Mouse (Mus musculus): ENCODE data around the gene Gp5.

The Gp5 gene

DNA sequence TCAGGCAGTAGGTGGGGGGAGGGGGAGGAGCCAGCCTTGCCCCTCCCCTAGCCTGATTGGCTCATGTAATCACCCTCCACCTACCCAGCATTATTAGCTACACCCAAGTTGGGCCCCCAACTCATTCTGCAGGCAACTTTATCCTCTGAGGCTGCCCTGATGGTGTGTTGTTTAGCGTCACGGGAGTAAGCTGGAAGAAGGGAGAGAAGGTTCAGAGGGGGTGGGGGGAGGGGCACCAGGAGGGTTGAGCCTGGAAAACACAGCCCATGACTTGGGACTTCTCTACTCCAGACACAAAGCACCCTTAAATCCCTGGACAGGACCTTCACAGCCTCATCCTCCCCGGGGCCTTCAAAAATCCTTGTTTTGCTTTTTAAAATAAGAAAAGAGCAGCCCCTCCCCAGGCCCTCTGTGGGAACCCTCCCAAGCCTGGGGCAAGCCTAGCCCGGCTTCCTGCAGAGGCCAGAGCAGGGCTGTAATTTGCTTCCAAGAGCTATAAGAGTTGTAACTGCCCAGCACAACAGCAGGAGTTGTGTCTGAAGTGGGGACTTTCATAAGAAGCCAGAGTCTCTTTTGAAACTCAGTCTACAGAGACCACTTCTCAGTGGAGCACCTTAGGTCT lies 29.8 kb downstream of the Gp5 start:
- DNase-seq (ENCODE audit: low spot score in 2 of 2) = no peak

DNA sequence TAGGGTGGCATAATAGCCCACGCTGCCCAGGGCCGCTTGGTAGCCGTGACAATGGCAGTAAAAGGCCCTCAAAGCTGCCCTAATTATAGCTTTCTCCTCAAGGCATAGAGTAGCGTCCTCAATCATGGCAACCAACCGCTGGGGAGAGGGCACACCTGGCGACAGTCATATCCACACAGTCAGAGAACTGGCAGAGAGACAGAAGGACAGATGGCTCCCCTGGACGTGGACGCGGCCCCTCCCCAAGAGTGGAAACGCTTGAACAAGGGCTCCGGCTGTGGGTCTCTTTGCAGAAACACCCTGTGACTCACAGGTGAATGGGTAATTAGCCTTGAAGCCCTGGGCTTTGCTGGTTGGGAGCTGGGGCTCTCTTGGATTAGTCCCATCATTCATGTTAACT lies 32.2 kb downstream of the Gp5 start:
- DNase-seq (ENCODE audit: low spot score in 2 of 2) = no peak

DNA sequence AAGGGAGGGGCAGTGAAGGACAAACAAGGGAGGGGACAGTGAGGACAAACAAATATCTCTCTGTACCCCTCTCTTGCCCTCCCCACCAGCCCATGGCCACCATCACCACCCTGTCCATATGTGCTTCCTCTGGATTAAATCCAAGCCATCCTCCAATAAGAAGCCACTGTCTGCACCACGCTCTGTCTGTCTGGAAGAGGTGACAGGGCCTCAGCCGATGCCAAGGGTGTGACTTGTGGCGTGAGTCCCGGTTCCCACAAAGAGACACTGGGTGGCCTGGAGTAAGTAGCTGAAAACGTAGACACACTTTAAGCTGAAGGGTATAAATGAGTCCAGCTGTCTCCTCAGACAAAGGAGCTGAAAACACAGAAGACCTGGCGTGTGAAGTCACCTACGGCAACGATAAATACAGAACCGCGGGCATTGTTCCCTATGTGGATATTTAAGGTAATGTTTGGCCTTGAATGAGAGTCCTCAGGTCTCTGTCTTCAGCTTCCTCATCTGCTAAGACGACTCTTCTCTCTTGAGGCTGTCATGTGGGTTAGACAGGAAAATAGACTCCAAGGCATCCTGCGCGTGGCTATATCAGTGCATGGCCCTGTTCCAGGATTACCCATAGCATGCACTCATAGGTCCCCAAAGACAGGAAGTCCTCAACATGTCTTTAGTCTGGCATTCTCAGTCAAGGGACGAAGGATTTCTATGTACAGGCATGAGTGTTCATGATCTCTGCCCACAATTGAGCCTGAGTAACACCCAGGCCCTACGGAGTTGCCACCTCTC lies 34.8 kb downstream of the Gp5 start:
- no peak for DNase-seq (ENCODE audit: low spot score in 2 of 2)

DNA sequence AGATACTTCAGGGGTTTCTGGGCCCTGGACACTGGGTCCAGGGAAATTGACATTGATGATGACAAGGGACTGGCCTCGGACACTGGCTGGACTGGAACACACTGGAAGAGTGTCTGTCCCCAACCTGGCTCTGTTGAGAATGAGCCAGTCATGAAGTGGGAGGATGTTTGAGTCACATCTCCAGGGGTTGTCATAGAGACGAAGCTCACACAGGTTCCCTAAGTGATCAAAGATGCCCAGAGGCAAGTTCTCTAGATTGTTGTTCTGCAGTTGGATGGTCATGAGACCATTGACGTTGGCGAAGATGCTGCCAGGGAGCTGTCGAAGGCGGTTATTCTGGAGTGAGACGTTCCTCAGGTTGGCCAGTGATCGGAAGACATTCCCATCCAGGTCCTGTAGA lies 37.5 kb downstream of the Gp5 start:
- no peak for DNase-seq (ENCODE audit: low spot score in 2 of 2)

DNA sequence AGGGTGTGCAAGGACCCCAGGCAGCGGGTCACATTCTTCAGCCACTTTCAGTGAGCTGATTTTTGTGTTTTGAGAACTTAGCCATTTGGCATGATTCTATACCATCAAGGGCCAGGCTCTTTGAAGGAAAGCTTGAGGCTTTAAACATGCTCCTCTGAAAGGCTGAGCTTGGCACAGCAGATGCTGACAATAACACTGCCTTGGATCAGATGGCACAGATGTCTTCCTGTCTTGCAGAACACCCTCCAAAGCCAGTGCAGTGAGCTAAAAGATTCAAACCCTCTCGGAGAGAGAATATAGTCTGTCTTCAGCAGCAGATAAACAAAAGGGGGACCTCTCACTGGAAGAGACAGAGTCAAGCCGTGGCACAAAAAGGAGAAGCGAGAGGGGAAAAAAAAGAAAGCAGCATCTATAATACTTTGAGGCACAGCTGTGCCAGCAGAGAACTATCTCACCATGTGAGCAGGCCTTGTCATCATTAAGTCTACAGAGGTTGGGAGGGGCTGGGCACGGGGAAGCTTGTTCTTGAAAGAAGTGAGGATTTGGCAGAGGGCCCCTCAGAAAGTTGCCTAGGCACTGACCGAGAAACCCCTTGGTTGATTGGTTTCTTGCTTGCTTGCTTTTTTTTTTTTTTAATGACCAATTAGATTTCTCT lies 38.5 kb downstream of the Gp5 start:
- peak in 1 of 2 experiments; percentile 35 for DNase-seq (ENCODE audit: low spot score in 2 of 2)

DNA sequence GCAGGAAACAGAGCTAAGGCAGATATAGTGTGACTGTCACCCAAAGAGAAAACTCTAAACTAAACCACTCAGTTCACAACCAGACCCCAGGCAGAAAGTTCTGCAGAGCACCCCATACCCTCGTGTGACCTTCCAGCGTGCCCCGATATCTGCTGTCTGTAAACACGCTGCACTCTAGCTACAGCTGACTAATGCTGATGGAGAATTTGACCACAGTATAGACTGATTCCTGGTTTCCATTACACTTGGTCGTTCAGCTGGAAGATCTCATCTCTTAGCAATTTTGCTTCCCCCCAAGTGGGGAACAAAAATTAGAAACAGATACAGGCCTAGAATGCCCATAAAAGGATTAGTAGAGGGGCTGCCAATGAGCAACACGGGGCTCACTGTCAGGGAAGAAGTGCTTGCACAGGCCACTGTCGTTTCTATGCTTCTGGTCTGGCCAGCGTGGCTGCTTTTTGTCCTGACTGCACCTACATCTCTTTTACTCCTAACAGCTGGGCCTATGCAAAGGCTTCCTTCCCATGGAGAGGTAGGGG lies 39.3 kb downstream of the Gp5 start:
- DNase-seq (ENCODE audit: low spot score in 2 of 2) = no peak

DNA sequence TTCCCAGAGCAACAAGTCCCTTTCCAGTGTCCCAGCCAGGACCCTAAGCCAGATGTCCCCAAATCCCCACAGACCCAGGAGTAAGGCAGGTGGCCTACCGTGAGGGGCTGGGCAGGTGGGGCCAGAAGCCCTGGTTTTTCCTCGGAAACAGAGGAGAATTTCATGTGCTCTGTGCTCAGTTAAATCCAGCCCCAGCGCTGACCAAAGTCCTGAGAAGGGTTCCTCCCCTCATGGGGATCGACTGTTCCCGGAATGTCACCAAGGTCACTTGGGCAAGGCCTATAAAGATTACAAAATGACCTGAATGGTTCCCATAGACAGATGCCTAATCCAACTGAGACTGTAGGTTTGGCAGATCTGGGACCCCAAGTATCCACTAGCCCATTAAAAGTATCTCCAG lies 43.2 kb downstream of the Gp5 start, which contains the start of gene Cpn2:
TSS of gene Cpn2 (minus strand) at position 141 of the 400 bp plus-strand sequence.
- no peak for DNase-seq (ENCODE audit: low spot score in 2 of 2)

DNA sequence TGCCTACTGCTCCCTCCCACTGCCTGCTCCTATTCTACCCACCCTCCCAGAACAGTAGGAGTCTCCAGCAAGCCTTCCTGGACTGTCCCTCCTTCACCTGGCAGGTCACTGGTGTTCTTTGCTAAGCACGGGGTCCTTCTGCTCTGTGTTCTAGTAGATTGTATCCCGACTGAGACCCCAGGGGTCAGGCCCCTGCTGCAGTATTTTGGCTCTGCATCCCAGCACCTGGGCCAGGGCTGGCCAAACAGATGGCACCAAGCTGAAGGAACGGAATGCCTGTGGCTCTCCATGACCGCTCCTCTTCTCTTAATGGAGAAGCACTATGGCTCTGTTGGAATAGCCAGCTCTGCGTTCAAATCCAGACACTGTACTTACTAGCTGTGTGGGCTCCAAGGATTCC lies 44.0 kb downstream of the Gp5 start:
- DNase-seq (ENCODE audit: low spot score in 2 of 2) = no peak

DNA sequence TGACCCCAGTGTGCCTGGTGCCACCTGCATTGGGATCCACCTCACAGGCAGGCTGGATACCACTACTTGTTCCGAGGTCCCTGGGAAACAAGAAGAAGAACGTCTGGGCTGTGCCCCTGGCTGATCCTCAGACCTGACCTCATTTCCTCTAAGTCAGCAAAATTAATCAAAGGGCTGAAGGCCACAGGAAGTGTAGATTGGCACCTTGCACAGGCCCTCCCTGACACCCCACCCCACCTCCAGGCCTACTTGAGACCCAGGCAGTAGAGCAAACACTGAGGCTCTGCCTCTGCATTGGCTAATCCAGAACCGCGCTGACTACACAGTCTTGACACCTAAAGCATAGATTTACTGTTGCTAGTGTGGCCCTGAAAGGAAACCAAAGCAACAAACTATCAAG lies 45.0 kb downstream of the Gp5 start:
- DNase-seq (ENCODE audit: low spot score in 2 of 2) = no peak

DNA sequence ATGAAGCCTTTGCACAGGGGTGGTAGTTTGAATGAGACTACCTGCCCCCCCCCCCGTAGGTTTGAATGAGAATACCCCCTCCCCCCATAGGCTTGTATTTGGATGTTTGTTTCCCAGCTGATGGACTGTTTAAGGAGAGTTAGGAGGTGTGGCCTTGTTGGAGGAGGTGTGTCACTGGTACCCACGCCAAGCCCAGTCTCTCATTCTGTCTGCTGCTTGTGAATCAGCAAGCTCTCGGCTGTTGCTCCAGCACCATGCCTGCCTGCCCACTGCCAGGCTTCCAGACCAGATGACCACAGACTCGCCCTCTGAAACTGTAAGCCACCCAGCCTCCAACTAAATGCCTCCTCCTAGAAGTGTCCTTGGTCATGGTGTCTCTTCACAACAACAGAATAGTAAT lies 47.4 kb downstream of the Gp5 start:
- no peak for DNase-seq (ENCODE audit: low spot score in 2 of 2)

DNA sequence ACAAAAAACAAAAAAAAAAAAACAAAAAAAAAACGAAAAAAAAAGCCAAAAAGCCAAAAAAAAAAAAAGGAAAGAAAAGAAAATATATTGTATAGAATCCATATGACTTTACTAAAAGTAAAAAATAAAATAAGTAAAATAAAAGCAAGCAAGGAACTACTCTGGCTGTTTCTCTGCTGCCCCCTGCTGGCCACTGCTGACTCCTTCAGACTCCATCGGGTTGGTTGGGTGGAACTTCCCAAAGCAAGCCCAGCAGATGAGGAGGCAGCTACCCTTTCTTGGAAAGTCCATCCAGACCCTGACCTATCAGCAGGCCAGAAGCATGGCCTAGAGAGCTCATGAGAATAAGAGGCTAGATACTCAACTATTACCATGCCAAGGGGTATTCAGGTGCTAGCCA lies 47.9 kb downstream of the Gp5 start:
- DNase-seq (ENCODE audit: low spot score in 2 of 2) = peak; percentile 35 to 82

DNA sequence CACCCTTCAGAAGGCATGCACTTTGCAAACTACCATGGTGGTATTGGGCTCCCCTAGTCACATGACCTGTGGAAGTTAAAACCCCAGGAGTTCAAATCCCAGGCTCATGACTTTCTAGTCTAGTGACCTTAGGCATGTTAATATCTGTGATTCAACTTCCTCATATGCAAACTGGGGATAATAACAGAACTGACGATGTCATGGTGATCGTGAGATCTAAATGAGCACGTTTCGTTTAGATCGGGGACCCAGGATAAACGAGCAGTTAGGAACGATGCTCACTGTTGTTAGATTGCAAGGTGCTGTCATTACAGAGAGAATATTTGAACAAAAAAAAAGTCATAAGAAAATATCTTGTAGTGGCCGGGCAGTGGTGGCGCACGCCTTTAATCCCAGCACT lies 48.4 kb downstream of the Gp5 start:
- DNase-seq (ENCODE audit: low spot score in 2 of 2) = no peak

DNA sequence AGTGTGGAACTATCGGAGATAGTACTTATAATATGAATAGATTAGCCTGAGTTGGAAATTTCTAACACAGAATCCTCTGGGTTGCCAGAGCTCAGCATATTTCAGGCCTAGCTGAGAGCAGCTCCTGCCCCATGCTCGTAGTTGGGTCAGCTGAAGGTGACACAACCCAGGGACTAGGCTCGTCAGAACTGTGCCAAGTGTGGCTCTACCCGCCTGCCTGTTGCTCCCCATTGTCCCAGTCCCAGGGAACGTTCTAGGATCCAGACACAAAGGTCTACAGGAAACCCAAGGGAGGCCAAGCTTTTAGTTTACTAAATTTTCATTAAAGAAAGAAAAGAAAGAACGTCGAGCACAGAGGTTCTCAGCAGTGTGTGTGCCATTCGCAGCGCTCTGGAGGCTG lies 49.2 kb downstream of the Gp5 start:
- DNase-seq (ENCODE audit: low spot score in 2 of 2) = no peak

DNA sequence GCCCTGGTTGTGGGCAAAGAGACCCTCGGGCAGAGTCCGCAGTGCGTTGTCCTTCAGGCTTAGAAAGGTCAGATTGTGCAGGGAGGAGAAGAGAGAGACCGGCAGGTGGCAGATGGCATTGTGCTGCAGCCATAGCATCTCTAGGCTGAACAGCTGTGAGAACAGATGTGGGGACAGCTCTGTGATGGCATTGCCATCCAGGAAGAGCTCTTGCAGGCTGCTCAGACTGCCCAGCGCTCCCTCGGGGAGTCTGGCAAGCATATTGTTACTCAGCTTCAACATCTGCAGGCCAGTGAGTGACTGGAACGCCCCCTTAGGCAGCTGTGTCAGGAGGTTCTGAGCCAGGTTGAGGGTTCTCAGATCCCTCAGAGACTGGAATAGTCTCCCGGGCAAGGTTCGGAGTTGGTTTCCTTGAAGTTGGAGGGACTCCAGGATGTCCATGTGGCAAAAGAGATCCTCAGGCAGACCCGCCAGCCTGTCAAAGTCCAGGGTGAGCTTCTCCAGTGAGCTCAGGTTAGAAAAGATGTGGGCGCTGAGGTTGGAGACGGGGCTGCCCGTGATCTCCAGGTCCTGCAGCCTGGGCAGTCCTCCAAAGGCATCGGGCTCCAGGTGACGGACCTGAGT lies 50.5 kb downstream of the Gp5 start:
- no peak for DNase-seq (ENCODE audit: low spot score in 2 of 2)

DNA sequence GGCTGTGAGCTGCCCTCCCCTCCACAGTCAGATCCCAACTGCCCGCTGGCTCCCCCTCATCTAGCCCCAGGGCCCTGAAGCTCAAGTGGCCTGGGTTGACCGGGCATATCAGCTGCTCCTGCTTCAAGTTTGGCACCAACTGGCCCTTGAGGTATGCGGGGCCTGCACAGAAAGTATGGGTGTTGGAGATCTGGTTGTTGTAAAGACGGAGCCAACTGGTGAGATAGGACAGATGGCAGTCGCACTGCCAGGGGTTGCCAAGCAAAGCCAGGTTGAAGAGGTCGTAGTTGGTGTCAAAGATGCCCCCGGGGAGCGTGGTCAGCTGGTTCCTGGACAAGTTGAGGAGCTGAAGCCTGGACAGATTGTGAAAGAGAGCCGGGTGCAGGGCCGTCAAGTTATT lies 51.1 kb downstream of the Gp5 start:
- no peak for DNase-seq (ENCODE audit: low spot score in 2 of 2)

DNA sequence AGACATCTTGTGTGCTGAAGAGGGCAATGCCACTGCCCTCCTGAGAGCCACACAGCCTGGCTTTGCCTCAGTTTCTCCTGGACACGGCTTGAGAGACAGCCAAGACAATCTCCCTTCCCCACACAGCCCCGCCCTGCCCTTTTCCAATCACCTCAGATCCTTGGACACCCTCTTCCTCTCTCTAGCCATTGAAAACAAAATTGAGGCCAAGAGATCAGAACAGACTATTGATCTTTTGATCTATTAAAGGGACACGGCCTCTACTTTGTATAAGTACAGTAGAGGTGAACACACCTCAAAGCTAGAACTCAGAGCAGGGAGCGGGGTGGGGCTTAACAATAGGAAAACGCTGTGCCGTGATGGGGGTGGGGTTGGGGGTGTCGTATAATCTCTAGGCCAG lies 52.1 kb downstream of the Gp5 start:
- no peak for DNase-seq (ENCODE audit: low spot score in 2 of 2)

DNA sequence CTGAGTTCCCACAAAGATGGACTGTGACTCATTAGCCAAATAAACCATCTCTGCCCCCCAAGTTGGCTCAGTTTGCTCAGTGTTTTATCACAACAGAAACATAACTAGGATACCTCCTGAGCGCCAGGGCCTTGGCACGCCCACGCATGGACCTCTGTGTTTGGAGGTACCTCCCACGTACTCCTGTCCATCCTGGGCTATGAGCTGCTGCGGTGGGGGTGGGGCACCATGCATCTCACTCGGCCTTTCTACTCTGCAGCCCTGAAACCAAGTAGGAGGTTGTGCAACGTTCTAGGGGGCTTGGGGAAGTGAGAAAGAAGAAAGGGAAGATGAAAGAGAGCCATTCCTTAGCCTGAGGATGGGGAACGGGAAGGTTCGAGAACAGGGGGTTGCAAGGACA lies 52.9 kb downstream of the Gp5 start:
- DNase-seq (ENCODE audit: low spot score in 2 of 2) = no peak

All from spleen, postnatal 10 days (tissue).